In the genomic region with DNA sequence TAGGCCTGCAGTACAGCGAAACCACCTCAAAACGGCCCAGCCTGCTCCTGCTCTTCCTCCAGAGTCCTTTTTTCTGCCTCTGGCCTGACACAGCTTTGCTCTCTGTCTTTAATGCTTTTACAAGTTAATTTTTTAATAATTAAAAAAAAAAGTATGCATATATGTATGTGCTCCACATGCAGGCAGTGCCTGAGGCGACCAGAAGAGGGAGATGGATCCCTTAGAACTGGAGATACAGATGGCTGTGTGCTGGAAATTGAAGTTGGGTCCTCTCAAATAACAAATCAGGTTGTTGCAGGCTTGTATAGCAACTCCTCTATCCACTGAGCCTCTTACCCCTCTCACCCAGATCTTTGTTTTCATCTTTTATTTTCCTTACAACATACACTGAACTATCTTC, we compare ENCODE assay signal across 18 mouse cellular contexts. TPM values are rescaled to one million over a fixed set of nuclear protein-coding genes. Genes with fewer than 3 reads are reported as not detected.
DNase-seq lines count a peak whose midpoint lies in the region; ATAC-seq and TF ChIP-seq lines count a peak whose summit lies in the region.
"Had no signal": no experiment of that assay in that cellular context is flagged by ENCODE, and none has a peak within 500 bp of the region (broad histone marks: within the 10 kb centered on the region; RNA-seq: fewer than 3 reads in every experiment).

No protein-coding gene starts in this region.

- no peak for TF ChIP-seq POLR2A in heart, adult 2 months (IDR thresholded peaks at IDR 0.05; ENCODE audit: insufficient read depth, low read depth, low read length)
- TF ChIP-seq POLR2A in lung, adult 2 months (IDR thresholded peaks at IDR 0.05; ENCODE audit: borderline replicate concordance, extremely low read depth, low read depth, low read length): no peak
- TF ChIP-seq POLR2A in small intestine, adult 2 months (IDR thresholded peaks at IDR 0.05; ENCODE audit: low read depth, low read length): no peak

- no peak overlapping the region for H3K27ac ChIP-seq in heart, adult 2 months
- H3K27ac ChIP-seq in lung, postnatal 0 days (ENCODE audit: low read length): no peak overlapping the region
- H3K27ac ChIP-seq in small intestine, adult 2 months (ENCODE audit: insufficient read depth, low read depth, low read length): no peak overlapping the region
- H3K27ac ChIP-seq: heart, embryonic 10.5 days; limb, embryonic 13.5 days; macrophage had no signal

- H3K4me3 ChIP-seq in heart, adult 2 months: no peak overlapping the region
- no peak overlapping the region for H3K4me3 ChIP-seq in lung, postnatal 0 days (ENCODE audit: low read depth, low read length)
- no peak overlapping the region for H3K4me3 ChIP-seq in lung, adult 2 months (replicated peaks; ENCODE audit: extremely low read depth, low read depth, low read length)
- no peak overlapping the region for H3K4me3 ChIP-seq in small intestine, adult 2 months (ENCODE audit: low read depth, low read length)
- H3K4me3 ChIP-seq: heart, embryonic 10.5 days; limb, embryonic 13.5 days had no signal

- no peak for TF ChIP-seq EP300 in heart, adult 2 months (IDR thresholded peaks at IDR 0.05; ENCODE audit: insufficient read depth, low read depth, low read length)
- TF ChIP-seq EP300 in lung, postnatal 0 days (IDR thresholded peaks at IDR 0.05): no peak

- ATAC-seq in lung, postnatal 0 days: no peak
- ATAC-seq: midbrain, embryonic 16.5 days had no signal

- H3K27me3 ChIP-seq in heart, adult 2 months (ENCODE audit: control insufficient read depth, insufficient read depth, low read length): no peaks in the 10 kb centered on the region
- H3K27me3 ChIP-seq in lung, postnatal 0 days (replicated peaks; ENCODE audit: insufficient read depth, low read length): no peaks in the 10 kb centered on the region
- H3K27me3 ChIP-seq in small intestine, adult 2 months (ENCODE audit: control insufficient read depth, insufficient read depth, low read length): no peaks in the 10 kb centered on the region
- H3K27me3 ChIP-seq: limb, embryonic 13.5 days had no signal

- no peaks in the 10 kb centered on the region for H3K9me3 ChIP-seq in lung, postnatal 0 days (ENCODE audit: low read length)
- H3K9me3 ChIP-seq: heart, embryonic 10.5 days; limb, embryonic 13.5 days had no signal

- peaks cover 8% of the 10 kb centered on the region for H3K36me3 ChIP-seq in heart, adult 2 months (ENCODE audit: control insufficient read depth, insufficient read depth, low read length)
- H3K36me3 ChIP-seq in lung, postnatal 0 days (ENCODE audit: insufficient read depth, low read length): 0 out of 2 replicates have a peak, but pooled peaks cover 4% of the 10 kb centered on the region
- peaks cover 1% of the 10 kb centered on the region; the same call in 1 of the 2 replicates for H3K36me3 ChIP-seq in small intestine, adult 2 months (ENCODE audit: control insufficient read depth, insufficient read depth, low read length)

- H3K79me2 ChIP-seq in heart, adult 2 months (replicated peaks; ENCODE audit: control insufficient read depth, insufficient read depth, low read length): peaks cover 3% of the 10 kb centered on the region; the same call in 1 of the 2 replicates

- peaks cover 11% of the 10 kb centered on the region for H3K4me1 ChIP-seq in heart, adult 2 months (ENCODE audit: control insufficient read depth, insufficient read depth, low read length)
- H3K4me1 ChIP-seq in lung, postnatal 0 days (ENCODE audit: insufficient read depth, low read depth, low read length): peaks cover 21% of the 10 kb centered on the region; the same call in 1 of the 2 replicates
- peaks cover 7% of the 10 kb centered on the region for H3K4me1 ChIP-seq in lung, adult 2 months (ENCODE audit: control insufficient read depth, insufficient read depth, low read length)
- H3K4me1 ChIP-seq in small intestine, adult 2 months (ENCODE audit: control insufficient read depth, insufficient read depth, insufficient read length, low read length): peaks cover 14% of the 10 kb centered on the region

- DNase-seq in heart, adult 2 months: no peak
- no peak for DNase-seq in heart, postnatal 14 days
- DNase-seq in lung, postnatal 0 days (ENCODE audit: low spot score): no peak
- DNase-seq in lung, adult 2 months: no peak
- DNase-seq in T-cell, adult 2 months (ENCODE audit: low spot score): peak; percentile 47
- no peak for DNase-seq in adrenal gland, postnatal 4 days (ENCODE audit: low spot score in 2 of 2)
- no peak for DNase-seq in gastrocnemius, postnatal 10 days
- DNase-seq: cerebellum, adult 9-11 months; layer of hippocampus, postnatal 36 days; thymus, postnatal 25 days had no signal

- WGBS in heart, adult 2 months: 94% methylated on average over 3 of the region's 3 CpGs
- 96% methylated on average over 3 of the region's 3 CpGs for WGBS in lung, postnatal 0 days
- WGBS in lung, adult 2 months: 97% methylated on average over 3 of the region's 3 CpGs
- WGBS in small intestine, adult 2 months: 95% methylated on average over 3 of the region's 3 CpGs

- intact Hi-C loops in heart, adult 2 months (cut with DNase I): loop anchor here (10.0 kb wide), 1 partner anchor 522 kb away; a partner anchor contains a TSS
- intact Hi-C loops in heart, postnatal 14 days (cut with DNase I): no loop called here

- no peak overlapping the region for H3K4me2 ChIP-seq in lung, postnatal 0 days (replicated peaks; ENCODE audit: low read depth, low read length)
- H3K4me2 ChIP-seq: limb, embryonic 13.5 days had no signal

- H3K9ac ChIP-seq in heart, adult 2 months (ENCODE audit: low read depth, low read length): no peak overlapping the region
- H3K9ac ChIP-seq in lung, postnatal 0 days (replicated peaks; ENCODE audit: low read depth): no peak overlapping the region
- H3K9ac ChIP-seq: limb, embryonic 13.5 days had no signal

- peak; percentile 43 for TF ChIP-seq CTCF in heart, adult 2 months (IDR thresholded peaks at IDR 0.05)
- TF ChIP-seq CTCF in lung, postnatal 0 days (IDR thresholded peaks at IDR 0.05): peak; percentile 31; the same call in 1 of the 2 replicates
- TF ChIP-seq CTCF in lung, adult 2 months (IDR thresholded peaks at IDR 0.05; ENCODE audit: insufficient read depth, low read length): no peak
- peak; percentile 21; the same call in 1 of the 2 replicates for TF ChIP-seq CTCF in small intestine, adult 2 months (IDR thresholded peaks at IDR 0.05; ENCODE audit: extremely low read depth, insufficient read length, insufficient replicate concordance, low read depth, low read length)

RNA-seq across cellular contexts. Expression of a gene that starts 3.4 kb away (rescaled TPM):
- total RNA-seq in heart, adult 2 months (2021): 10 to 100 TPM; 41.9 to 48.7 TPM
- polyA plus RNA-seq in heart, adult 2 months (2012; rRNA removed): 33.8 and 38.4 TPM in 2 replicates
- 10 to 100 TPM; 48.9 to 53.1 TPM for total RNA-seq in heart, postnatal 14 days (2021)
- 32.0 and 34.7 TPM in 2 replicates for polyA plus RNA-seq in lung, postnatal 0 days (2015; fragmentation: Nextera tagmentation; extraction: Ambion mirVana)
- polyA plus RNA-seq in lung, adult 2 months (2012; rRNA removed): 30.2 and 30.6 TPM in 2 replicates
- 17.5 and 17.8 TPM in 2 replicates for polyA plus RNA-seq in small intestine, adult 2 months (2012; rRNA removed)
- 10 to 100 TPM; 45.8 to 49.7 TPM for total RNA-seq in adrenal gland, postnatal 4 days (2021)
- total RNA-seq in gastrocnemius, postnatal 10 days (2021): 10 to 100 TPM; 31.0 to 41.3 TPM

RNA-seq across cellular contexts. Expression of a gene that starts 3.7 kb away (rescaled TPM):
- 10 to 100 TPM; 28.4 to 33.9 TPM for total RNA-seq in heart, adult 2 months (2021)
- polyA plus RNA-seq in heart, adult 2 months (2012; rRNA removed): 22.8 and 30.4 TPM in 2 replicates
- total RNA-seq in heart, postnatal 14 days (2021): 10 to 100 TPM; 45.6 to 49.5 TPM
- polyA plus RNA-seq in lung, postnatal 0 days (2015; fragmentation: Nextera tagmentation; extraction: Ambion mirVana): 33.7 and 38.0 TPM in 2 replicates
- polyA plus RNA-seq in lung, adult 2 months (2012; rRNA removed): 29.4 and 36.5 TPM in 2 replicates
- polyA plus RNA-seq in small intestine, adult 2 months (2012; rRNA removed): 14.9 and 22.7 TPM in 2 replicates
- total RNA-seq in adrenal gland, postnatal 4 days (2021): 10 to 100 TPM; 47.4 to 54.1 TPM
- 10 to 100 TPM; 28.0 to 30.3 TPM for total RNA-seq in gastrocnemius, postnatal 10 days (2021)

RNA-seq across cellular contexts. Expression of a gene that starts 19.9 kb away (rescaled TPM):
- 1 to 10 TPM; 3.1 to 4.4 TPM for total RNA-seq in heart, adult 2 months (2021)
- polyA plus RNA-seq in heart, adult 2 months (2012; rRNA removed): 9.8 and 11.3 TPM in 2 replicates
- total RNA-seq in heart, postnatal 14 days (2021): 1 to 10 TPM; 3.9 to 4.7 TPM
- 5.6 and 7.1 TPM in 2 replicates for polyA plus RNA-seq in lung, postnatal 0 days (2015; fragmentation: Nextera tagmentation; extraction: Ambion mirVana)
- 17.0 and 24.1 TPM in 2 replicates for polyA plus RNA-seq in lung, adult 2 months (2012; rRNA removed)
- polyA plus RNA-seq in small intestine, adult 2 months (2012; rRNA removed): 14.1 and 15.8 TPM in 2 replicates
- 10 to 100 TPM; 13.4 to 15.0 TPM for total RNA-seq in adrenal gland, postnatal 4 days (2021)
- 1 to 10 TPM; 3.5 to 5.3 TPM for total RNA-seq in gastrocnemius, postnatal 10 days (2021)

RNA-seq across cellular contexts. Expression of a gene that starts 52.1 kb away (rescaled TPM):
- total RNA-seq in heart, adult 2 months (2021): not detected
- 0.56 and 0.62 TPM in 2 replicates for polyA plus RNA-seq in heart, adult 2 months (2012; rRNA removed)
- total RNA-seq in heart, postnatal 14 days (2021): not detected
- polyA plus RNA-seq in lung, postnatal 0 days (2015; fragmentation: Nextera tagmentation; extraction: Ambion mirVana): not detected in 2 replicates
- polyA plus RNA-seq in lung, adult 2 months (2012; rRNA removed): 0.71 and 47.1 TPM in 2 replicates
- 1,520 and 2,382 TPM in 2 replicates for polyA plus RNA-seq in small intestine, adult 2 months (2012; rRNA removed)
- not detected for total RNA-seq in adrenal gland, postnatal 4 days (2021)
- total RNA-seq in gastrocnemius, postnatal 10 days (2021): not detected
- total RNA-seq: hematopoietic stem cell, adult 5-6 weeks had no signal
- polyA plus RNA-seq: heart, embryonic 10.5 days; limb, embryonic 13.5 days; macrophage; midbrain, embryonic 16.5 days; neural tube, embryonic 14.5 days had no signal

RNA-seq across cellular contexts. Expression of a gene that starts 52.2 kb away (rescaled TPM):
- not detected for total RNA-seq in heart, adult 2 months (2021)
- polyA plus RNA-seq in heart, adult 2 months (2012; rRNA removed): not detected in 2 replicates
- total RNA-seq in heart, postnatal 14 days (2021): not detected
- 0.16 and 0.17 TPM in 2 replicates for polyA plus RNA-seq in lung, postnatal 0 days (2015; fragmentation: Nextera tagmentation; extraction: Ambion mirVana)
- 0.12 TPM in 1 of 2 replicates, not detected in the other for polyA plus RNA-seq in lung, adult 2 months (2012; rRNA removed)
- 0.28 and 0.71 TPM in 2 replicates for polyA plus RNA-seq in small intestine, adult 2 months (2012; rRNA removed)
- under 1 TPM; 0.28 to 0.85 TPM for total RNA-seq in adrenal gland, postnatal 4 days (2021)
- total RNA-seq in gastrocnemius, postnatal 10 days (2021): not detected
- total RNA-seq: layer of hippocampus, postnatal 36 days had no signal
- polyA plus RNA-seq: heart, embryonic 10.5 days; kidney, embryonic 16.5 days; midbrain, embryonic 16.5 days; neural tube, embryonic 14.5 days had no signal
